Mouse (Mus musculus) embryonic facial prominence, embryonic 12.5 days (tissue): Measurements from ENCODE around the gene Ccdc122. TPM values are rescaled to one million over a fixed set of nuclear protein-coding genes. Genes with fewer than 3 reads are reported as not detected.
"Not testable (repeated sequence)": the region's sequence is repeated elsewhere in the genome, so short reads cannot be mapped to it uniquely, and the experiment has no call there.

ENCODE experiments used
- ATAC-seq: fragments of 200-750 bp; cut with Nextera tagmentation; 2 replicates; pipeline ENCODE4 v1.8.0; 2017; ENCODE audit not compliant: insufficient number of reproducible peaks, insufficient read depth, low FRiP score, low TSS enrichment
- H3K27ac ChIP-seq: fragments of 300-500 bp; sonication (generic); 2 replicates; pipeline ENCODE4 v1.5.1; 2016; ENCODE audit warnings: mild to moderate bottlenecking
- H3K27me3 ChIP-seq: fragments of 300-500 bp; sonication (generic); 2 replicates; pipeline ENCODE4 v1.6.1; 2016; ENCODE audit warnings: mild to moderate bottlenecking, moderate library complexity
- H3K36me3 ChIP-seq: fragments of 300-500 bp; sonication (generic); 2 replicates; pipeline ENCODE4 v1.6.1; 2016; ENCODE audit warnings: mild to moderate bottlenecking
- H3K4me1 ChIP-seq: fragments of 300-500 bp; sonication (generic); 2 replicates; pipeline ENCODE4 v1.6.1; 2016
- H3K4me2 ChIP-seq: fragments of 300-500 bp; sonication (generic); replicated peaks from 2 replicates; pipeline ENCODE4 v1.6.1; 2016; ENCODE audit warnings: mild to moderate bottlenecking, moderate library complexity
- H3K4me3 ChIP-seq: fragments of 300-500 bp; sonication (generic); 2 replicates; pipeline ENCODE4 v1.5.1; 2016; ENCODE audit warnings: mild to moderate bottlenecking
- H3K9ac ChIP-seq: fragments of 300-500 bp; sonication (generic); 2 replicates; pipeline ENCODE4 v1.6.1; 2016; ENCODE audit warnings: mild to moderate bottlenecking, moderate library complexity
- H3K9me3 ChIP-seq: fragments of 300-500 bp; sonication (generic); 2 replicates; pipeline ENCODE4 v1.6.1; 2016; ENCODE audit warnings: mild to moderate bottlenecking, moderate library complexity
- WGBS: fragments of 180-500 bp; shearing (Covaris S2); methylation state at CpG from one replicate; pipeline ENCODE4 v1.1.7; 2016; 5-methylcytosine and 5-hydroxymethylcytosine counted together
- polyA plus RNA-seq: library from polyadenylated mRNA; unstranded; fragments of >200 nt; fragmentation: Nextera tagmentation; extraction: Ambion mirVana; gene quantifications from 2 replicates; pipeline ENCODE4 v1.2.1, GENCODE M21; 2016

Gene Ccdc122
- polyA plus RNA-seq, result 1.6 and 3.0 TPM in 2 replicates

DNA sequence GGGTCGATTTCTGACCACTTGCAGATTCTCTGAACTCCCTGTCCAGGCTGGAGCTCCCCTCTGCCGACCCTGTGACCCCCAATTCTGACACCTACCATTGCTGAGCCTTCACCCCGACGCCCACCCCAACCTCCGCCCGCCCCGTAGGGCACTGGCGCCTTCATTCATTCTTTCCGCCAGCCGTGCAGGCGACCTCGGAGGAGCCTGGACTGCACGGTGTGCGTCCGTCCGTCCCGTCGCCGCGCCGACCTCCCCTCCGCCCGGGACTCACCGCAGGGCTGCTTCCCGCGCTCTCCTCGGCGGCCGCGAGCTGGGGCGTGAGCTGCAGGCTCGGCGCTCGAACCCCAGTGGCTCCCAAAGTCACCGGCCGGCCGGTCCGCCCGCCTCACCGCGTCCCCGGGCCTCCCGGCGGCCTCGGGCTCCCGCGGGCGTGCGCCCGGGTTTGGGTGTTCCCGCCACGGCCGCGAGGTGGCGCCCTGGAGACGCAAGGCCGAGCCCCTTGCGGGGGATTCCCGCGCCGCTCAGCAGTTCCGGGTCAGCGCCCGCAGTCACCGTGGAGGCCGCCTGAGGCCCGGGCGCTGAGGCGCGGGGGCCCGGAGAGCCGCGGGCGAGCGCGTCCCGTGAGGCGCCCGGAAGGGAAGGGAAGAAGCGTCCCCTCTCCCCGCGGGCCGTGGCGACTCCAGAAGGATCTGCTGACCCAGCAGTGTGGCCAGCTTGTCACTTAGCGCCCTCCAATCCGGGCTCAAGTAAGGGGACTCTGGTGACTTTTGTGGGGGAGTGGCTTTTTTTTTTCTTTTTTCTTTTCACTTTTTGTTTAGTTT, at the start of gene Ccdc122, which contains the start of gene Lacc1:
Gene Ccdc122 (plus strand): TSS at position 547 of the 821 bp plus-strand sequence.
Gene Lacc1 (minus strand): TSS at position 679 of the 821 bp plus-strand sequence.
- H3K27me3 ChIP-seq, result no peaks in the 10 kb centered on the region
- peak; percentile 69; the same call in 1 of the 2 replicates for ATAC-seq
- H3K4me3 ChIP-seq, result peak within 1 kb of the TSS; percentile 58
- H3K9ac ChIP-seq, result peak within 1 kb of the TSS; percentile 74
- H3K4me1 ChIP-seq, result peaks cover 7% of the 10 kb centered on the region; the same call in 1 of the 2 replicates
- no peaks in the 10 kb centered on the region for H3K36me3 ChIP-seq
- H3K27ac ChIP-seq, result no peak within 1 kb of the TSS
- H3K4me2 ChIP-seq, result peak within 1 kb of the TSS; percentile 81
- H3K9me3 ChIP-seq, result no peaks in the 10 kb centered on the region
- 1% methylated on average over 80 of the region's 86 CpGs for WGBS

DNA sequence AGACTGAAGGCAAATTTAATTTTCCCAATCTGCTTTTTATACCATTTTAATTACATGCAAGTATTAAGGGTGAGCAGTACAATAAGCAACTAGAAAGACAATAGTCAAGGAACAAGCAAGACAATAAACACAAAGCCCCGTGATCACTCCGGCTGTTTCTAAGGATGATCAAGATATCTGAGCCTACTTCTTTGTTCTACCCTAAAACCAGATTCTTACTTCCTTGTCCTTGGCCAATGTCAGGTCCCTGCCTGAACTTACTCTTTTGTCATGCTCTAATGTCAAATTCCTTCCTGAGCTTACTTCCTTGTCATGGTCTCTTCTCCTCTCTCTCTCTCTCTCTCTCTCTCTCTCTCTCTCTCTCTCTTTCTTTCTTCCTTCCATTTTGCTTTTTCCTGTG, 46.2 kb upstream of the Ccdc122 start:
- WGBS, result 97% methylated on average over 2 of the region's 2 CpGs
- not testable (repeated sequence) for H3K4me1 ChIP-seq

DNA sequence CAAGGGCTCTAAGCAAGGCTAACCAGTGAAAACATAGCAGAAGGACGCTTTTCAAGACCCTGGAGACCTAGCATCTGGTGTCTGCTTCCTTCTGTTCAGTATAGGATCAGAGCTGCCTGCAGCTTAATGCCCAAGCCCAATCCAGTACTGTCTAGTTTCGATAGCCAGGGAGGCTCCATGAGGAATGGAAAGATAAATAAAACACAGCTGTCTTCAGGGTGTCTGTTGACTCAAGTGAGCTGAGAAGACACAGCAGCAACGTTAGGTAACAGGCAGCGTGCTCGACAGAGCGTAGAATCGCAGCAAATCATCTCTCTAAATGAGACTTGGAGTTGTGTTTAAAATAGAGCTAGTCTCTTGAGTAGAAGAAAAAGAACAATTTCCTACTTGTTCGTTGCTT, 31.8 kb upstream of the Ccdc122 start:
- H3K4me2 ChIP-seq, result no peak overlapping the region
- H3K4me3 ChIP-seq, result no peak overlapping the region
- H3K27me3 ChIP-seq, result no peaks in the 10 kb centered on the region
- H3K4me1 ChIP-seq, result peaks cover 9% of the 10 kb centered on the region; the same call in 1 of the 2 replicates
- 55% methylated on average over 8 of the region's 8 CpGs for WGBS
- no peaks in the 10 kb centered on the region for H3K36me3 ChIP-seq
- no peak overlapping the region for H3K27ac ChIP-seq
- ATAC-seq, result no peak; the same call in 1 of the 2 replicates
- H3K9ac ChIP-seq, result no peak overlapping the region
- no peaks in the 10 kb centered on the region for H3K9me3 ChIP-seq

More for the DNA sequence above, 46.2 kb upstream of the Ccdc122 start:
- H3K9ac ChIP-seq, ATAC-seq, H3K4me3 ChIP-seq, H3K36me3 ChIP-seq, H3K27me3 ChIP-seq, H3K27ac ChIP-seq, H3K4me2 ChIP-seq, H3K9me3 ChIP-seq: not testable (repeated sequence)

DNA sequence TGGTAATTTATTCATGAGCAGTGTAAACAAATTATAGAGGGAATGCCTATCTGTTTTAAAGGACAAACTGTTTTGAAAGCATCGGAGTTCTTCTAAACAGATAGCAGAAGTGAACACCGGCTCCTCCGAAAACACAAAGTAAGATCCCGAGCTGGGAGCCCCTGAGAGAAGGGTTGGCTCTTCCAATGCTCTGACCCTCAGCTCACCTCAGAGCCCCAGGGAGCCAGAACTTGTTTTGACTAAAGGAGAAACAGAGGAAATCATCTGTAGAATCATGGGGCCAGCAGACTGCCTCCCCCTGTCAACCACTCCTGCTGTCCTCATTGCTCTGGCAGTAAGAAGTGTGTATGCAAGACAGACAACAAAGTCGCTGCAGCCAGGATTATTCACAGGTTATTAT, 31.0 kb upstream of the Ccdc122 start:
- no peak for ATAC-seq
- Histone ChIP-seq H3K4me1 (peaks cover 9% of the 10 kb centered on the region; the same call in 1 of the 2 replicates), H3K9ac (no peak overlapping the region), H3K36me3 (no peaks in the 10 kb centered on the region), H3K27me3 (no peaks in the 10 kb centered on the region), H3K9me3 (no peaks in the 10 kb centered on the region), H3K4me2 (no peak overlapping the region), H3K4me3 (no peak overlapping the region), H3K27ac (no peak overlapping the region)
- 67% methylated on average over 5 of the region's 5 CpGs for WGBS

DNA sequence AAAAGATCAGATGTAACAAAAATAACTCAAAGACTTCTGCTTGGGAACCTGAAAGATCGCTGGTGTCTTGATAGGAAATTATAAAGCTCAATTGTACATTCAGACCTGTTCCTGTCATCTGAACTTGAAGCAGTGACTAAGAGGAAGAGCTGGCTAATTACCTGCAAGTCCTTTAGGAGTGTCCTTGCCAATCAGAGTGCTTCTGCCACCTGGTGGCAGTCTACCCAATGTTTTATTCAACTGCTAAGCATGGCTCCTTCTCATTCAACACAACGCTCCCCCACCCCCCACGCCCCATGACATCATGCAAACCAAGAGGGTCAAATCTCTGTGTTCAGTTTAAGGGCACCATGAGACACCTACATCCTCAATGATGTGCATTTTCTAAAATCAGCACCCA, 28.3 kb upstream of the Ccdc122 start:
- WGBS, result 12% methylated on average over 3 of the region's 3 CpGs
- ATAC-seq, result no peak
- no peak overlapping the region for H3K27ac ChIP-seq

DNA sequence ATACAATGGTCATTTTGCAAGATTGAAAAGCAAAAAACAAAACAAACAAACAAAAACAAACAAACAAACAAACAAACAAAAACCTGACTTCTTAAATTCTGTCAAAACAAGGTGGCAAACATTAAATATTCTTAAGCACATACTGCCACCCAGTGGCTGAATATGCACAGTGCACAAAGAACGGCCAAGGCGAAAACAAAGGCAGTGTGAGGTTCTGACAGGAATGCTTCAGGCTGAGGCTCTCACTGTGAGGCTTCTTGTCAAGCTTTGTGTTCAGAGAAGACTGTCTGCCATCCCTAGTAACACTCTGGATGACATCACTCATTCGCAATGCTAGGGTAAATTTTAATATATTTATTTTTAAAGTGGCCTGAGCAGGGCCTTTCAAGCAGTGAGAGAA, 24.8 kb upstream of the Ccdc122 start:
- no peaks in the 10 kb centered on the region for H3K9me3 ChIP-seq
- H3K4me2 ChIP-seq, result no peak overlapping the region
- H3K4me3 ChIP-seq, result no peak overlapping the region
- 7% methylated on average over 3 of the region's 3 CpGs for WGBS
- H3K27me3 ChIP-seq, result no peaks in the 10 kb centered on the region
- H3K4me1 ChIP-seq, result no peaks in the 10 kb centered on the region
- no peak overlapping the region for H3K9ac ChIP-seq
- H3K27ac ChIP-seq, result no peak overlapping the region
- no peaks in the 10 kb centered on the region for H3K36me3 ChIP-seq
- no peak for ATAC-seq

More for the DNA sequence above, 28.3 kb upstream of the Ccdc122 start:
- Histone ChIP-seq H3K4me2 (no peak overlapping the region), H3K9me3 (no peaks in the 10 kb centered on the region), H3K4me3 (no peak overlapping the region), H3K4me1 (peaks cover 9% of the 10 kb centered on the region; the same call in 1 of the 2 replicates), H3K36me3 (no peaks in the 10 kb centered on the region), H3K27me3 (no peaks in the 10 kb centered on the region), H3K9ac (no peak overlapping the region)

DNA sequence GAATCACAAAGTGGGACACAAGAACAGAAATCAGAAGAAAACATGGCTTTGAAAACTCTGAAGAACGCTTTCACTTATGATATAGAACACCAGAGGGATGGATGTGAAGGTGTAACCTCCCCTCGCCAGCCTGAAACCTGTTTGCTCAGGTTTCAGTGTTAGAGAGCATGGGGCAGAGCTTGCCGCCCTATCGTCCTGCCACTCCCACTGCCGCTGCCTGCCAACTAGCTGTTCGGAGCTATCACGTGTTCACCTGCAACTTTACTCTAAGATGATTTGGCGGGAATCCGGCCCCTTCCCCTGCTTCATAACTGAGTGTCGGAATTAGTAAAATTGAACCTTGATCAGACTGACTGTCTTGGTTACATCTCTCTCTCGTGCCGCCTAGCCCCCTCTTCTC, 19.8 kb upstream of the Ccdc122 start:
- 47% methylated on average over 12 of the region's 12 CpGs for WGBS

DNA sequence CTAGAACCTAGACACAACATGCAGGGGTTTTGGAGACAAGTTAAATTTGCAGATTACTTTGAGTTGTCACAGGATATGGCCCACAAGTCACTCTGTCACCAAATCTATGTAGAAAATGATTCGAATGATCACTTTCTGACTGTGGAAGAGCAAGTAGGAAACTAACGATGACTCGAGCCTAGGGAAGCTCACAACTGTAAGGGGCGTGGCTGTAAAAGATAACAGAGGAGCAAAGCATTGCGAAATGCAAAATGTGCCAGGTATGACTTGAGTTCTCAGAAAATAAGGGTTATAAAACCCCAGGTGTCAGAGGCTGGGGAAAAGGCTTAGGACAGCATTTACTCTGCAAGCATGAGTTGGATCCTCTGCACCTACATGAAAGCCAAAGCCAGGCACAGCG, 19.4 kb upstream of the Ccdc122 start:
- Histone ChIP-seq H3K4me3 (no peak overlapping the region), H3K4me1 (no peaks in the 10 kb centered on the region), H3K27ac (no peak overlapping the region), H3K4me2 (no peak overlapping the region), H3K36me3 (no peaks in the 10 kb centered on the region), H3K9ac (no peak overlapping the region), H3K9me3 (no peaks in the 10 kb centered on the region), H3K27me3 (no peaks in the 10 kb centered on the region)
- ATAC-seq, result no peak
- WGBS, result 80% methylated on average over 6 of the region's 6 CpGs

More for the DNA sequence above, 19.8 kb upstream of the Ccdc122 start:
- not testable (repeated sequence) for H3K4me3 ChIP-seq, H3K9ac ChIP-seq, H3K9me3 ChIP-seq, H3K27me3 ChIP-seq, H3K4me2 ChIP-seq, H3K36me3 ChIP-seq, ATAC-seq, H3K4me1 ChIP-seq, H3K27ac ChIP-seq

DNA sequence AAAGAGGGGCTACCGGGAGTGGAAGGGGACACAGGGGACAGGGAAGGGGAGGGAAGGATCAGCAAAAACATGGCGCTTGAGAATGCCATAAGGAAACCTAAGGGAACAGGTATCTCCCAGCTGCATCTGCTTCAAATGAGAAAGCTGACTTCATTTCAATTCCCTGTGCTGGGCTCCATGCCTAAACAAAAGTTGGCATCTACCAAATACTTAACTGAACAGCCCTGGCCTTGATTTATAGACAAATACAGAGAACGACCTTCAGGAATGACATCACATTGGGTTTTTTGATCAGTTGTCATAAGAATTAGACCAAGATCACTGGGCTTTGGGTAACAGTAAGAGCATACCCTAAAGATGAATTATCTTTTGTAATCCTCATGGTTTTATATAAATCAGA, 12.1 kb upstream of the Ccdc122 start:
- H3K4me3 ChIP-seq, result no peak overlapping the region
- no peaks in the 10 kb centered on the region for H3K36me3 ChIP-seq
- no peak for ATAC-seq
- 87% methylated on average over 3 of the region's 3 CpGs for WGBS
- H3K27ac ChIP-seq, result no peak overlapping the region
- H3K9me3 ChIP-seq, result no peaks in the 10 kb centered on the region
- no peak overlapping the region for H3K9ac ChIP-seq
- H3K4me1 ChIP-seq, result peaks cover 5% of the 10 kb centered on the region; the same call in 1 of the 2 replicates
- H3K4me2 ChIP-seq, result no peak overlapping the region
- H3K27me3 ChIP-seq, result no peaks in the 10 kb centered on the region

DNA sequence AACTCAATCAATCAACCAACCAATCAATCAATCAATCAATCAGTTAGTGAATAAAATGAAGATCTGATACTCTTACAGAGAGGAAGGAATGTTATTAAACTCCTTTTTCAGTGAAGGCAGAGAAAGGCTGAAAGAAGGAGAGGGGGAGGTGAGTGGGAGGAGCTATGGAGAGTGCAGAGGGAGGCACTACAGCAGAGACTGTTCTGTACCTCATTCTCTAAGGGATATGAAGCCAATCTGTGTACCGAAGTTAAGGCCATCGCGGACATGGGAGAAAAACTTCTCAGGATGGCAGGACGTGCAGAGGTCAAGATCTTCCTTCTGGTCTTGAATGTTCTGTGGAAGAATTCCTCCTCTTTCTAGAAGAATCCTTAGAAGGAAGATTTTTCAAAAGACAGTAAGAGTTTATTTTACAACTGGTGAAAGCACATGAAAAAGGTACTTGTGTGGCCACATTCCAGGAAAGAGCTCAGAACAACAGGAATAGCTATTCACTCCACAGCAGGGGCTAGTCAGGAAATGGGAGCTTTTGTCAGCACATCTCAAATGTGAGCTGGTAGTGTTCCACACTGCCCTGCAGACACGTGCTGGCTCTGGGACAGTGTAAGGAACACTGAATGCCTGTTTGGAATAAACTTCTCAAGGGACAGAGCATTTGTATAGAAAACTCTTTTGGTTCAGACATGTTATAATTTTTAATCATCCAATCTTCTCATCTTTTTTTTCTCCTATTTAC, 7.1 kb upstream of the Ccdc122 start:
- Histone ChIP-seq H3K27ac (no peak overlapping the region), H3K4me1 (peaks cover 8% of the 10 kb centered on the region; the same call in 1 of the 2 replicates), H3K27me3 (no peaks in the 10 kb centered on the region), H3K4me2 (no peak overlapping the region), H3K9me3 (no peaks in the 10 kb centered on the region), H3K9ac (no peak overlapping the region), H3K4me3 (no peak overlapping the region), H3K36me3 (no peaks in the 10 kb centered on the region)
- WGBS, result 41% methylated on average over 5 of the region's 5 CpGs
- 0 out of 2 replicates have a peak, but pooled peaks have one; percentile 56 for ATAC-seq

DNA sequence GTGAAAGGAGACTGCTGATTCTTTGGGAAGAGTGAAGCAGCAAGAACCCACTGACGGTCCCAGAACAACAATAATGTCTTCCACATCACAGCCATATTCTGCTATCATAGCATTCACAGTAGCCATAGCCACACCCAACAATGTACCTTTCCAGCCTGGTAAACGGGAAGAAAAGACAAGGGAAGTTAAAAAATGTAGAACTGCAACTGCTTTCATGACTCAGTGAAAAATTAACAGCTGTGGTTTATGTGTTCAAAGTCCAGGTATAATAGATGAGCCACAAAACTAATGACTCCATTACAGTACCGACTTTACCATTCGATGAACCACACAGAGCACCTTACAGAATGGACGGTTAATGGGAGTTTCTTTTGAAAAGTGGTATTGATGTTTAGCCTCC, 5.8 kb upstream of the Ccdc122 start:
- ATAC-seq, result no peak
- Histone ChIP-seq H3K9me3 (no peaks in the 10 kb centered on the region), H3K36me3 (no peaks in the 10 kb centered on the region), H3K27me3 (no peaks in the 10 kb centered on the region), H3K4me1 (peaks cover 14% of the 10 kb centered on the region; the same call in 1 of the 2 replicates), H3K4me3 (no peak overlapping the region), H3K4me2 (no peak overlapping the region), H3K27ac (no peak overlapping the region), H3K9ac (no peak overlapping the region)
- 86% methylated on average over 5 of the region's 5 CpGs for WGBS
